Mouse (Mus musculus) cerebellum, adult 2 months (tissue): ENCODE results near the gene Sema3d. TPM values are rescaled to one million over a fixed set of nuclear protein-coding genes. Genes with fewer than 3 reads are reported as not detected.

Experiments used
- DNase-seq, 2 experiments: peaks; one replicate each; pipeline ENCODE4 v3.0.0; 2021
- H3K27ac ChIP-seq: fragments of 200-500 bp; 2 replicates; pipeline ENCODE4 v1.5.1; 2012; ENCODE audit warnings: low read length, control low read depth, inconsistent platforms; ENCODE audit not compliant: insufficient read depth
- H3K27me3 ChIP-seq: fragments of 200-500 bp; 2 replicates; pipeline ENCODE4 v1.6.1; 2012; ENCODE audit warnings: inconsistent platforms, mild to moderate bottlenecking, low read length, moderate library complexity; ENCODE audit not compliant: control insufficient read depth, insufficient read depth
- H3K4me1 ChIP-seq: fragments of 200-500 bp; 2 replicates; pipeline ENCODE4 v1.6.1; 2011; ENCODE audit warnings: low read length; ENCODE audit not compliant: control insufficient read depth, insufficient read depth
- H3K4me3 ChIP-seq: fragments of 200-500 bp; replicated peaks from 2 replicates; pipeline ENCODE3; 2011; ENCODE audit warnings: mild to moderate bottlenecking, low read depth, low read length, control low read depth; ENCODE audit not compliant: insufficient read depth
- CTCF ChIP-seq: fragments of 200-500 bp; IDR thresholded peaks from 2 replicates; pipeline ENCODE4 v1.5.1; 2011; ENCODE audit warnings: low read depth, mild to moderate bottlenecking, control low read depth, low read length, moderate library complexity, borderline replicate concordance; ENCODE audit not compliant: insufficient read depth
- POLR2A ChIP-seq: fragments of 200-500 bp; IDR thresholded peaks from 2 replicates; pipeline ENCODE4 v1.6.1; 2011; ENCODE audit warnings: low read length, control low read depth, borderline replicate concordance; ENCODE audit not compliant: insufficient read depth
- WGBS: fragments of 180-500 bp; shearing (Covaris S2); methylation state at CpG from one replicate; pipeline ENCODE4 v1.1.7; 2018; 5-methylcytosine and 5-hydroxymethylcytosine counted together
- polyA plus RNA-seq: library from polyadenylated mRNA; depleted of rRNA; stranded (reverse); fragments of >200 nt; gene quantifications from 2 replicates; pipeline ENCODE4 v1.2.3, GENCODE M21; 2012

The Sema3d gene
- polyA plus RNA-seq, 1 experiment = 2.0 TPM

GRCm38 (mm10) chr5:12512471-12512870, 129.3 kb downstream of the Sema3d start:
- Histone ChIP-seq H3K27ac (no peak overlapping the region), H3K4me1 (no peaks in the 10 kb centered on the region), H3K27me3 (no peaks in the 10 kb centered on the region), H3K4me3 (no peak overlapping the region)
- no peak for DNase-seq
- no peak for TF ChIP-seq CTCF
- no peak for TF ChIP-seq POLR2A
- 63% methylated on average over 1 of the region's 1 CpGs for WGBS

DNA sequence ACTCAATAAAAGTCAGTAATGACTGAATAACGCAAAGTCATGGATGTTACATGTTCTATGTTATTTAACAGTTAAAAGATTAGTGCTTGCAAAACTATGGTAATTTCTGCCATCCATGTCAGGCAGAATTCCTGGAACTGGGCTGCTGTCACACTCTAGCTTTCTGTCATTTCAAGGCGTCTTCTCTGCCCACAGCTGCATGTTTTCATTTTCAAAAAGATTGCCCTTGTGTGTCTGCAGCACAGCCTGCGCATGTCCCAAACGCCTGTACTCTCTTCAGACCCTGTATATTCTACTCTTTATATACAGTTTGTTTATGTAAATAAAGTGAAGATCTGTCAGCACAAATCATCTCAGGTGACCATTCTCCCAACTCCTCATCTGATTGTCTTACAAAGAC, 132.1 kb downstream of the Sema3d start:
- TF ChIP-seq CTCF (no peak), POLR2A (no peak)
- WGBS = 76% methylated on average over 4 of the region's 4 CpGs
- no peak for DNase-seq
- Histone ChIP-seq H3K27ac (no peak overlapping the region), H3K27me3 (no peaks in the 10 kb centered on the region), H3K4me1 (no peaks in the 10 kb centered on the region), H3K4me3 (no peak overlapping the region)

DNA sequence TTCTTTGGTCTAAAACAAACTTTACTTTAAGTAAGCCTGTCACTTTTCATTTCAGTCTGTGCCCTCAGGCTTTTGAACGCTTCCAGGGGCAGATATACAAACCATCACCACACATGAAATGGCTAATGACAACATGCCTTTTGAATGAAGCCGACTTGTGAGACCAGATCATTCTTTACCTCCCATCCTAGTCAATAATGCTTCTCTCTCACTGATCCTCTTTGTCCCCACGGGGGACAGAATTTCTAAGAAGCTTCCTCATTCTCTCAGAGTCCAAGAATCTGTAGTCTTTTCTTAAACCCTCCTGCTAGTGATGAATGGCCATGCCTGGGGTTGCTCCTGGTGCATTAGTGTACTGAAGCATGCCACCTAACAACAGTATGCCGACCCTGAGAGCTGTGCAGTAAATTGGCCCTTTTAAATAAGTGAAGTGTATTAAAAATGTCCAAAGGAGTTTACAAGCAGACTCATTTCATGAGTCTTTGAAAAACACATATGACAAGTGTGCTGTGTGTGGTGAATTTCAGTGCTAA, 142.1 kb downstream of the Sema3d start:
- no peaks in the 10 kb centered on the region for H3K27me3 ChIP-seq
- 14% methylated on average over 4 of the region's 4 CpGs for WGBS
- TF ChIP-seq CTCF (no peak), POLR2A (no peak)
- H3K27ac ChIP-seq = no peak overlapping the region
- no peak overlapping the region for H3K4me3 ChIP-seq
- DNase-seq = no peak
- H3K4me1 ChIP-seq = no peaks in the 10 kb centered on the region

DNA sequence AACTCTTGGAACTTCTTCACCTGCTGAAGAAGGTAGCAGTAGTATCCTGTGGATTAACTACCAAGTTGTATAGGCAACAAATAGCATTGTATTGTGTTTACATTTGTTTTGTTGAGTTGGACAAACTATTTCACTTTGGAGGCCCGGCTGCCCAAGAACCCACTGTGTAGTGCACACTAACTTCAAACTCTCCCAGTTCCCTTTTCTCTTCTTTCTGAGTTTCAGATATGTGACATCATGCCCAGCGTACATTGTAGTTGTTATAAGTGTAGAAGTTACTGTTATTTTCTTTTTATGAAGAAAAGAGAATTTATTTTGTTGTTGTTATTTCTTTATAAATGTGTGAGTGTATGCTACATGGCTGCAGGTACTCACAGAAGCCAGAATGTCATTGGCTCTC, 145.4 kb downstream of the Sema3d start:
- no peaks in the 10 kb centered on the region for H3K27me3 ChIP-seq
- no peak overlapping the region for H3K4me3 ChIP-seq
- 95% methylated on average over 2 of the region's 2 CpGs for WGBS
- H3K4me1 ChIP-seq = no peaks in the 10 kb centered on the region
- TF ChIP-seq CTCF (no peak), POLR2A (no peak)
- DNase-seq = no peak
- H3K27ac ChIP-seq = no peak overlapping the region

- H3K4me1 ChIP-seq = no peaks in the 10 kb centered on the region
- WGBS = 65% methylated on average over 1 of the region's 1 CpGs
- no peak for DNase-seq
- no peaks in the 10 kb centered on the region for H3K27me3 ChIP-seq
- H3K27ac ChIP-seq = no peak overlapping the region
- no peak for TF ChIP-seq POLR2A
- TF ChIP-seq CTCF = no peak
- no peak overlapping the region for H3K4me3 ChIP-seq
Measured at GRCm38 (mm10) chr5:12529771-12530170, 146.6 kb downstream of the Sema3d start.

DNA sequence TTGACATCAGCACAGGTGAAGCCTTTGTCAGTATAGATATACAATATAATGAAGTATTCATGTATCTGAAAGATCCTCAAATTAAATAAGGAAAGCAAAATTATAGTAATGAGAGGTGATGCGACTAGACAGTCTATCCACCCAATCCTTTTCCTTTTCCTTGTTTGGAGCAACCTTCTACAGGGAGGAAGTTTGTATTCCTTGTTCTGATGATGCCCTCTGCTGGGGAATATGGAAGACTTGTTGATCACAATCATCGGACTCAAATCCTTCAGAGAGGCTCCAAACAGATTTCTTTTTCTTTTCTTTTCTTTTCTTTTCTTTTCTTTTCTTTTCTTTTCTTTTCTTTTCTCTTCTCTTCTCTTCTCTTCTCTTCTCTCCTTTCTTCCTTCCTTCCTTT, 158.1 kb downstream of the Sema3d start:
- Histone ChIP-seq H3K4me3 (no peak overlapping the region), H3K4me1 (no peaks in the 10 kb centered on the region), H3K27me3 (no peaks in the 10 kb centered on the region), H3K27ac (no peak overlapping the region)
- TF ChIP-seq CTCF (no peak), POLR2A (no peak)
- peak in 1 of 2 experiments; percentile 4 for DNase-seq
- 25% methylated on average over 2 of the region's 2 CpGs for WGBS

- TF ChIP-seq POLR2A (no peak), CTCF (no peak)
- Histone ChIP-seq H3K4me1 (no peaks in the 10 kb centered on the region), H3K27ac (no peak overlapping the region), H3K4me3 (no peak overlapping the region), H3K27me3 (no peaks in the 10 kb centered on the region)
- 83% methylated on average over 8 of the region's 8 CpGs for WGBS
- no peak for DNase-seq
Measured at GRCm38 (mm10) chr5:12549046-12549669, 166.0 kb downstream of the Sema3d start.

- Histone ChIP-seq H3K4me3 (no peak overlapping the region), H3K4me1 (no peaks in the 10 kb centered on the region), H3K27ac (no peak overlapping the region), H3K27me3 (no peaks in the 10 kb centered on the region)
- no peak for TF ChIP-seq CTCF
- TF ChIP-seq POLR2A = no peak
- 87% methylated on average over 3 of the region's 3 CpGs for WGBS
- no peak for DNase-seq
Measured at GRCm38 (mm10) chr5:12555401-12555800, 172.2 kb downstream of the Sema3d start.

DNA sequence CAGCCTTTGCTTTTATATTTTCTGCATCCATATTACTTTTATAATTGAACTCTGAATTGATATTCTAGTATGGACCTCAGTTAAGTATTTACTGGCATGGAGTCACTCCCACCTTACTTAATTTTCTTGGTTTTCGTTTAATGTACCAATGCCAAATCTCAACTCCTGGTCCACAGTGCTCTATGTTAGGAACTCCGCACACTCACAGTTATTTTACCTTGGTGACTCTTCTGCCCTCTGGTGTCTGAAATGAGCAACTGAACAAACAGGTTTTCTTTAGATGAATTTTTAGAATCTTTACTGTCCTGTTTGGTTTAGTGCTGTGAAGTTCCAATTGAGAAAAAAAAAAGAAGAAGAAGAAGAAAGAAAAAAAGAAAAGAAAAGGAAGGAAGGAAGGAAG, 174.7 kb downstream of the Sema3d start:
- Histone ChIP-seq H3K4me3 (no peak overlapping the region), H3K27me3 (no peaks in the 10 kb centered on the region), H3K4me1 (no peaks in the 10 kb centered on the region), H3K27ac (no peak overlapping the region)
- 37% methylated on average over 2 of the region's 2 CpGs for WGBS
- DNase-seq = no peak
- TF ChIP-seq POLR2A = no peak
- no peak for TF ChIP-seq CTCF
